Mouse (Mus musculus) embryonic facial prominence, embryonic 13.5 days (tissue): ENCODE results near the gene Etl4. TPM values are rescaled to one million over a fixed set of nuclear protein-coding genes. Genes with fewer than 3 reads are reported as not detected.
A peak's percentile ranks its signal among the peaks of the same experiment; 100 is the strongest.

ENCODE experiments used
- ATAC-seq: fragments of 200-750 bp; cut with Nextera tagmentation; 2 replicates; pipeline ENCODE4 v1.8.0; 2017; ENCODE audit warnings: low read depth; ENCODE audit not compliant: insufficient number of reproducible peaks, insufficient read depth, low FRiP score, low TSS enrichment
- H3K27ac ChIP-seq: fragments of 300-500 bp; sonication (generic); 2 replicates; pipeline ENCODE4 v1.5.1; 2015; ENCODE audit warnings: moderate library complexity, mild to moderate bottlenecking, inconsistent platforms
- H3K27me3 ChIP-seq: fragments of 300-500 bp; sonication (generic); 2 replicates; pipeline ENCODE4 v1.6.1; 2015; ENCODE audit warnings: mild to moderate bottlenecking, inconsistent platforms
- H3K36me3 ChIP-seq: fragments of 300-500 bp; sonication (generic); 2 replicates; pipeline ENCODE4 v1.6.1; 2015; ENCODE audit warnings: mild to moderate bottlenecking, inconsistent platforms
- H3K4me1 ChIP-seq: fragments of 300-500 bp; sonication (generic); 2 replicates; pipeline ENCODE4 v1.6.1; 2015; ENCODE audit warnings: inconsistent platforms
- H3K4me2 ChIP-seq: fragments of 300-500 bp; sonication (generic); 2 replicates; pipeline ENCODE4 v1.6.1; 2015; ENCODE audit warnings: moderate library complexity, mild to moderate bottlenecking, inconsistent platforms
- H3K4me3 ChIP-seq: fragments of 300-500 bp; sonication (generic); 2 replicates; pipeline ENCODE4 v1.5.1; 2015; ENCODE audit warnings: mild to moderate bottlenecking, inconsistent platforms
- H3K9ac ChIP-seq: fragments of 300-500 bp; sonication (generic); 2 replicates; pipeline ENCODE4 v1.6.1; 2015; ENCODE audit warnings: mild to moderate bottlenecking, inconsistent platforms
- H3K9me3 ChIP-seq: fragments of 300-500 bp; sonication (generic); 2 replicates; pipeline ENCODE4 v1.6.1; 2016; ENCODE audit warnings: inconsistent platforms
- WGBS: fragments of 180-500 bp; shearing (Covaris S2); methylation state at CpG from one replicate; pipeline ENCODE4 v1.1.7; 2015; ENCODE audit warnings: mixed read lengths; 5-methylcytosine and 5-hydroxymethylcytosine counted together
- polyA plus RNA-seq: library from polyadenylated mRNA; unstranded; fragments of >200 nt; fragmentation: Nextera tagmentation; extraction: Ambion mirVana; gene quantifications from 2 replicates; pipeline ENCODE4 v1.2.1, GENCODE M21; 2015

Gene Etl4
- polyA plus RNA-seq, 1 experiment from 2014 or later: 33.3 TPM

DNA sequence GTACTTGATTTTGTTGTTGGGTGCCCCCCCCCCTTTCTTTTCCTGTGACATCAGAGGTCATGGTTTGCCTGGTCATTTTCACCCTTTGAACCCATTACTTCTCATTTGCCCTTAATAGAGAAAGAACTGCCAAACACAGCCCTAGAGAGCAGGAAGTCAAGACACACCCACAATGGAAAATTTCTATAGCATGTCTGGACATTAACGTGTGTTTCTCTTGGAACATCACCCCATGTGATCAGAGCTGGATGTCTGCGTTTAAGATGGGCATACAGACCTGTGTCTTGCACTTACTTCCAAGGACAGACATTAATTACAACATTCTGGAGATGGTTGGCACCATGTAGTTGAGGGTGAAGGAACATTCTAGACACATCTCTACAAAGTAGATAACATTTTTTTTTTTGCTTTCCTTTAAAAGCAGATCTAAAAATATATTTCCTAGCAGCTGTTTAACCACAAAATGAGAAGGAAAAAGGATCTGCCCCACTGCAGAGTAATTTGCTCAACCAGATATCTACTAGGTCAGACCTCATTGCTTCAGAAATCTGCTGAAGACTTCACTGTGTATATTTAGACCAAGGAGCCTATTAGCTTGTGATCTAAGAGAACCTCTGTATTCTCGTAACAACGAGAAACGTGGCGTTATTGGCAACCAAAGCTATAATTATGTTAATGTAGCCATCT is 818.3 kb downstream of the Etl4 start:
- Histone ChIP-seq H3K9me3 (no peaks in the 10 kb centered on the region), H3K4me3 (no peak overlapping the region), H3K4me2 (no peak overlapping the region), H3K4me1 (peaks cover 18% of the 10 kb centered on the region), H3K36me3 (no peaks in the 10 kb centered on the region), H3K27ac (no peak overlapping the region), H3K9ac (no peak overlapping the region), H3K27me3 (peaks cover 13% of the 10 kb centered on the region)
- WGBS: 66% methylated on average over 6 of the region's 6 CpGs
- ATAC-seq: no peak

DNA sequence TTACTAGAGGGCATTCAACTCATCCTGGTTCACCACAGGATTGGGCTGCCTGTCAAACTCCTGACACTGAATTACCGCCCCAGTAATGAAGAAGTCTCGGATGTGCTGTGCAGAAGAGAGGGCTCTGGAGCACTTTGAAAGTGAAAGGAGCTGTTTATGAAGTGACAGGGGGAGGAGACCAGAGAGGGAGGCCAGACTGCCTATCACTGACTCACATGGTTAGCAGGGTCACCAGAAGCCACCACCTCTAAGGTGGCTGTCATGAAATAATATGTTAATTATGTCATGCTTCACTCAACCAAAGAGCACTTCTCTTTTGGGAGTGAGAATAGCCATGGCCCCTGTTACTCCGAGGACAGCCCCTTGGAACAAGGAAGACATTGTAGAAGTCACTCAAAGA is 825.9 kb downstream of the Etl4 start:
- no peak overlapping the region for H3K4me2 ChIP-seq
- H3K9ac ChIP-seq: no peak overlapping the region
- H3K27me3 ChIP-seq: no peaks in the 10 kb centered on the region
- H3K4me3 ChIP-seq: no peak overlapping the region
- 37% methylated on average over 3 of the region's 3 CpGs for WGBS
- H3K9me3 ChIP-seq: no peaks in the 10 kb centered on the region
- H3K36me3 ChIP-seq: no peaks in the 10 kb centered on the region
- H3K4me1 ChIP-seq: peaks cover 29% of the 10 kb centered on the region
- no peak overlapping the region for H3K27ac ChIP-seq
- no peak for ATAC-seq

DNA sequence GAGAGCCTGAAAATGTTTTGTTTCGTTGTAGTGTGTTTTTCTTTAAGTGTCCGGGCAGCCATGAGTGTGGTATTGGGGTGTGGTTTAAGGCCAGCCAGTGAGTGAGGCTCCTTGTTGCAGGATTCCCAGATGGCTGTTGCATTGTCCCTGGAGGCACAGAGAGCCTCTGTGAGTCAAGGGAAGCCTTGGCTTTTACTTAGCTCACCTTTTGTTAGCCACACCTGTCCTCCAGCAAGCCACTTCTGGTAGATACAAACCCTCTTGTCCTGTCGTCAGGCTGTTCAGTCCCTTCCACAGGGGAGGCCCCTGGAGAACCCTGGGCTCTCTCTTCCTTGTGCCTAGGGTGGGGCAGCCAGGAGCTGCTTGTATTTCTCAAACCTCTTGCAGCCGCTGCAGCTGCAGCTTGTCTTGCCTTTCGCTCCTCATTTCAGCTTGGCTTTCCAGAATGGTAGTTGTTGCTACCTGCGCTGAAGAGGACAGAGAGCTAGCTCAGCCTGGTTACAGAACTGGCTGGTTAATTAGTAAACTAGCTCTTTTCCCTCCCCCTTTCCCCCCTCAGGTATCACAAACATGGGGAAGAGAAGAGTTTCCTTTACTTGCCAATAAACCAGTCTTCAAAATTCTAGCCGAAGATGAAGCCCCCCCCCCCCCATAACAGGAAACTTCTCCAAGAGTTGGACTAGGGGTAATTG is 826.9 kb downstream of the Etl4 start:
- H3K4me1 ChIP-seq: peaks cover 29% of the 10 kb centered on the region
- no peak overlapping the region for H3K4me3 ChIP-seq
- H3K27me3 ChIP-seq: no peaks in the 10 kb centered on the region
- peak overlapping the region; percentile 52 for H3K4me2 ChIP-seq
- peak overlapping the region; percentile 58 for H3K27ac ChIP-seq
- H3K9ac ChIP-seq: no peak overlapping the region
- WGBS: 35% methylated on average over 7 of the region's 7 CpGs
- H3K9me3 ChIP-seq: no peaks in the 10 kb centered on the region
- H3K36me3 ChIP-seq: no peaks in the 10 kb centered on the region
- 0 out of 2 replicates have a peak, but pooled peaks have one; percentile 56 for ATAC-seq

DNA sequence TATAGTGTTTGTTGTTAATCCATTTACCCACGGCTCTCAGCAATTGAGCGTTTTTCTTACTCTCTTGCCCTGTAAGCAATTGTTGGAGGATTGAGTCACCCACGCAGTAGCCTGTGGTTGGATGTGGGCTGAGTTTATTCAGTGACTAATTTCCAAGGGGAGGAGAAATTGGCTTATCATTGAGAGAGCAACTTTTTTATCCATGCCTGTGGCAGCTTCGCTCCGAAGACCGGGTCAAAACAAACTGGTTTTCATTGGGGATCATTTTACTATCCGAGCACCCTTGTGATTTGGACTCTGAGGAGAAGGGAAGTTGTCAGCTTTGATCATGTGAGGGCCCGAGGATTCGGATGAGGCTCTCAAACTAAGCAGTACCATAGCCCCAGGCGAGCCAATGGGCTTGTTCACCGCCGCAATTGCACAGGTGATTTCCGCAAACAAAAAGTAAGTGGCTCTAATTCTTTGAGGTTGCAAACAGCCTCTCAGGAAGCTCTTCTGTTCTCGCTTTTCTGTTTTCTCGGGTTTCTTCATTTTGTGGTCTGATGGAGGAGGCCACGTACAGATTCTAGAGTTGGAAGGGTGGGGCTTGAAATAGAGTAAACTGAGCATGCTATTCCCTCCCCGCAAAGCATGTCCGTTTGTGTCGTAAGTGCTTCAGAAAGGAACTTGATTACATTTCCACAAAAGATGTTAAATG is 827.7 kb downstream of the Etl4 start:
- no peaks in the 10 kb centered on the region for H3K9me3 ChIP-seq
- peaks cover 29% of the 10 kb centered on the region for H3K4me1 ChIP-seq
- no peaks in the 10 kb centered on the region for H3K36me3 ChIP-seq
- H3K27me3 ChIP-seq: no peaks in the 10 kb centered on the region
- no peak overlapping the region for H3K9ac ChIP-seq
- 25% methylated on average over 19 of the region's 19 CpGs for WGBS
- H3K27ac ChIP-seq: peak overlapping the region; percentile 58; the same call in 1 of the 2 replicates
- no peak for ATAC-seq
- H3K4me3 ChIP-seq: peak overlapping the region; percentile 20
- peak overlapping the region; percentile 52 for H3K4me2 ChIP-seq

DNA sequence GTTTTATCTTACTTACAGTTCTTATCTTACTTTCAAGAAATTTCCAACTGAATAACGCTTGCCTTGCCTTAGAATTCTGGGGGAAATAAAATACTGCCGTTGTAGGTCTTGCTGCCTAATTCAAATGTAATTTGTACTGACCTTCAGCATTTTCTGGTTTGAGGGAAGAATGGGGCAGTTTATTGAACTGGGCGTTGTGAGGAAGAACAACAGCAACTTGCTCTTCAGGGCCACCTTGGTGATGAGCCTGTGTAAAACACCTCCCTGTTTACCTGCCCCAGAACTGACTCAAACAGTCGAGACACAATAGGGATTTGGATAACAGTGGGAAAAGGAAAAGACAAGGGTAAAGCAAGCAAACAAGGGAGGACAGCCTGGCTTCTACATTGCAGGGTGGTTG is 828.3 kb downstream of the Etl4 start:
- WGBS: 43% methylated on average over 4 of the region's 4 CpGs
- no peaks in the 10 kb centered on the region for H3K9me3 ChIP-seq
- no peaks in the 10 kb centered on the region for H3K27me3 ChIP-seq
- no peaks in the 10 kb centered on the region for H3K36me3 ChIP-seq
- no peak overlapping the region for H3K9ac ChIP-seq
- H3K4me2 ChIP-seq: peak overlapping the region; percentile 52
- 0 out of 2 replicates have a peak overlapping the region, but pooled peaks have one; percentile 16 for H3K27ac ChIP-seq
- H3K4me1 ChIP-seq: peaks cover 29% of the 10 kb centered on the region
- ATAC-seq: no peak
- peak overlapping the region; percentile 20; the same call in 1 of the 2 replicates for H3K4me3 ChIP-seq

DNA sequence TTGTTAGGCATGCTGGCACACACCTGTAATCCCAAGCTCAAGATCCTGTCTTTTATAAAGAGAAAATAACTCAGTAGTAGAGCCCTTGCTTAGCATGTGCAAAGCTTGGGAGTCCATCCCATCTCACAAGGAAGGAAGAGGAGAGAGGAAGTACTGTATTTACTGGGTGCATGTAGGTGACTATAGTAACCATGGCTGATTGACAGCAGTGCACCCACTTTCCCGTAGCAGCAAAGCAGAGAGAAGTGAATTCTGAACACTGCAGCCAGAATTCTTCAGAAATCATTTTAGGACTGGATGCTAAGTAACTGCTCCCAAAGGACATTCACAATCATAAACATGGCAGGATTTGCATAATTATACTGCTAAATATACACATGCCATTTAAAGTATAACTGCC is 838.1 kb downstream of the Etl4 start:
- WGBS: 67% methylated on average over 1 of the region's 1 CpGs
- Histone ChIP-seq H3K4me1 (no peaks in the 10 kb centered on the region; the same call in 1 of the 2 replicates), H3K9me3 (no peaks in the 10 kb centered on the region), H3K27me3 (no peaks in the 10 kb centered on the region), H3K36me3 (peaks cover 12% of the 10 kb centered on the region), H3K9ac (no peak overlapping the region), H3K4me2 (no peak overlapping the region), H3K4me3 (no peak overlapping the region), H3K27ac (no peak overlapping the region)
- ATAC-seq: no peak

DNA sequence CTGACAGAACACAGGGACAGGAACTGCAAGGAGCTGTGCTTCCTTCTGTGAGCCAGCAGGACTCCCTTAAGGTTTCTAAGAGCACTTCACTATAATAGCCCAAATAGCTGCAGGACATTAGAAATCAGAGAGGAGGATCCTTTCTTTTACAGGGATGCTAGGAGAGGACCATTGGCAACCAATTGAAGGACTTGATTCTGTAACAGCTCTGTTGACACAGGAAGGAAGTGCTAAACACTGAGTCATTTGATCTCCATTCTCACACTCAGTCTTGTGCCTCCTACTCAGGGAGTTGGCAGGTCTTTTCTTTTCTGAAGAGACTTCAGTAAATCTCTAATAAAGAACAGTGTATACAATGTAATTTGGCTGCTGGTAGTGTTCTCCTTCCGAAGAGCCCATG is 838.9 kb downstream of the Etl4 start:
- Histone ChIP-seq H3K36me3 (peaks cover 10% of the 10 kb centered on the region), H3K27ac (no peak overlapping the region), H3K4me3 (no peak overlapping the region), H3K4me1 (no peaks in the 10 kb centered on the region; the same call in 1 of the 2 replicates), H3K27me3 (no peaks in the 10 kb centered on the region), H3K4me2 (no peak overlapping the region), H3K9ac (no peak overlapping the region), H3K9me3 (no peaks in the 10 kb centered on the region)
- WGBS: 60% methylated on average over 1 of the region's 1 CpGs
- no peak for ATAC-seq

DNA sequence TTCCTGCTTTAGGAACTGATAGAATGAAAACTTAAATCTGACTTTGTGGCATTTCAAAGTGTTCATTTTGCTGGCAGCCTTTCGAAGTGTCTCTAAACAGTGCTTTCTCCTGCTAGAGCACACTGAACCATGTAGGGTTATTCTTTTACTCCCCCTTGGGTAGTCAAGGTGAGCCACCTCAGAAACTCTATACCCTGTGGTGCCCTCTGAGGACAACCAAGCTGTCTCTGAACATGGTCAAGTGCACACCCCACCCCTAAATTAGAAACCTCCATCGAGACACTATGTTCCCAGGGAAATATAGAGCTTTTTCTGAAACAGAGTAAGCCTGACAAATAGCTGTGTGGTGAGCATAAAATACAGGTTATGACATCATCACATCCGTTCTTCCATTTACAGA is 840.1 kb downstream of the Etl4 start:
- H3K27me3 ChIP-seq: no peaks in the 10 kb centered on the region
- no peak overlapping the region for H3K4me3 ChIP-seq
- H3K4me1 ChIP-seq: no peaks in the 10 kb centered on the region; the same call in 1 of the 2 replicates
- no peak for ATAC-seq
- H3K36me3 ChIP-seq: no peaks in the 10 kb centered on the region
- no peak overlapping the region for H3K4me2 ChIP-seq
- H3K27ac ChIP-seq: no peak overlapping the region
- 87% methylated on average over 3 of the region's 3 CpGs for WGBS
- H3K9ac ChIP-seq: no peak overlapping the region
- H3K9me3 ChIP-seq: no peaks in the 10 kb centered on the region

DNA sequence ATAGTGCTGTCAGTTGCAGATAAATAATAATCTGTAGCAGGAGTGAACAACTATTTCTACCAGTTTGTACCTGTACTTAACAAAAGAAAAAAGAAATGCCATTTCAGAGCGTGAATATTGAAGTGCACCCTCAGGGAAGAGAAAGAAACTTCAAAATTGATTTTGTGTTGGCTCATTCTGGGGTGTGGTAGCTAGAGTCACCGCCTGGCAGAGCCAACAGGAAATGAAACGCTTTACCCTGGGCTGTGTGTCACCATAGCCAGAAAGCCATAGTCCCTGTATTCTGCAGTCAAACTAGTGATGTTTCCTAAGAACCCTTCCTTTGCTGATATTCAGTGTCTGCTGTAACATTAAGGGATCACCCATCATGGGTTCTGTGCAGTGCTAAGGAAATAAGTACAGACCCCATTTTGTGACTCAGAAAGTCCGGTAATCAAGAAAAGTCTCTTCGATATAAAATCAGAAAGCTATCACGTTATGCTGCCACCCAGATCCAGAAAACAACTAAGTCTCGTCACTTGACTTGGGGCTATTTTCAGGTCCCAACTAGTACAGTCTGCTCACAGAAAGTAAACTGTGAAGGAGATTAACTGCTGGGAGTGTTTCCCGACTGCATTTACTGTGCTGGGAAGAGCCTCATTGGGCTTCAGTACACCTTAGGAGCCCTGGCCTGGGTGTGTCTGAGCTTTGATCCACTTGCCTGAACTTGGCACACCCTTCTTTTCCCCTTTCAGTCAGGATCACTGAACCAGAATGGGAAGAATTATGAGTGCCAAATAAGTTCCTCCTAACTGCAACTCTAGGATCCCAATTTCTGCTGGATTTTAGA is 843.9 kb downstream of the Etl4 start:
- no peak for ATAC-seq
- H3K27ac ChIP-seq: peak overlapping the region; percentile 55; the same call in 1 of the 2 replicates
- H3K4me1 ChIP-seq: 0 out of 2 replicates have a peak, but pooled peaks cover 3% of the 10 kb centered on the region

DNA sequence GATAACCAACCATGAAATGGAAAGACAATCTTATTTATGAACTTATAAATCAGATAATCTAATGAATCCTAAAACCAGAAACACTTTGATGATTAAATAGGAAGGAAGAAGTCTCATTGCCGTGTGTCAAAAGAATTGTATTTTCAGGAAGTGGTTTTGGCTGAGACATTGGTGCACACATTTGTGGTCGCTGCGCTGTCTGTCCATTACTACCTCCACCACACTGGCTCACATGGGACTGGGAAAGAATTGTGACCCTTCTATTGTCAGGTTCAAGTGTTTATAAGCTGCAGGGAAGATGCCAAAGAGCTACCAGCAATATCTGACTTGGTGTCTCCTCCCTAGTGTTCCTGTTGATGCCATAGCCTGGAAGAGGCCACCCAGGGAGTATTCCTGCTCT is 847.4 kb downstream of the Etl4 start:
- 60% methylated on average over 3 of the region's 3 CpGs for whole genome bisulfite sequencing
- ATAC-seq: no peak
- Histone ChIP-seq H3K36me3 (0 out of 2 replicates have a peak, but pooled peaks cover 5% of the 10 kb centered on the region), H3K4me1 (0 out of 2 replicates have a peak, but pooled peaks cover 8% of the 10 kb centered on the region), H3K9me3 (no peaks in the 10 kb centered on the region), H3K4me3 (no peak overlapping the region), H3K9ac (no peak overlapping the region), H3K27me3 (no peaks in the 10 kb centered on the region), H3K27ac (no peak overlapping the region), H3K4me2 (no peak overlapping the region)

More for the DNA sequence above, 843.9 kb downstream of the Etl4 start:
- Histone ChIP-seq H3K4me2 (no peak overlapping the region), H3K27me3 (no peaks in the 10 kb centered on the region), H3K36me3 (0 out of 2 replicates have a peak, but pooled peaks cover 3% of the 10 kb centered on the region), H3K9ac (no peak overlapping the region), H3K9me3 (no peaks in the 10 kb centered on the region), H3K4me3 (no peak overlapping the region)
- 75% methylated on average over 8 of the region's 8 CpGs for WGBS
